Mouse (Mus musculus) adrenal gland, adult 8-10 months (tissue): ENCODE results near the gene Rbfox2. TPM values are rescaled to one million over a fixed set of nuclear protein-coding genes. Genes with fewer than 3 reads are reported as not detected.
"Not testable (repeated sequence)": the region's sequence is repeated elsewhere in the genome, so short reads cannot be mapped to it uniquely, and the experiment has no call there.

Experiments used
- DNase-seq: peaks from one replicate; pipeline ENCODE4 v3.0.0; 2022
- total RNA-seq, 4 experiments: library from RNA; stranded (reverse); gene quantifications; 2 replicates each; pipeline ENCODE4 v1.2.4; 2022

Gene Rbfox2
- 10 to 100 TPM; 55.5 to 86.2 (median 70.7) TPM for total RNA-seq

GRCm38 (mm10) chr15:77306547-77307261, at the start of gene Rbfox2:
Rbfox2 (minus strand) TSS chr15:77307004.
- peak; percentile 95 for DNase-seq

GRCm38 (mm10) chr15:77356248-77356810, 49.5 kb upstream of the Rbfox2 start:
- no peak for DNase-seq

GRCm38 (mm10) chr15:77354848-77355551, 48.2 kb upstream of the Rbfox2 start:
- no peak for DNase-seq

GRCm38 (mm10) chr15:77354496-77354847, 47.7 kb upstream of the Rbfox2 start:
- no peak for DNase-seq

- DNase-seq = no peak
These were observed 47.0 kb upstream of the Rbfox2 start for GRCm38 (mm10) chr15:77353764-77354163.

GRCm38 (mm10) chr15:77352863-77353262, 46.1 kb upstream of the Rbfox2 start:
- no peak for DNase-seq

GRCm38 (mm10) chr15:77350117-77350516, 43.3 kb upstream of the Rbfox2 start:
- no peak for DNase-seq

- no peak for DNase-seq
These were observed 41.3 kb upstream of the Rbfox2 start for GRCm38 (mm10) chr15:77348146-77348545.

GRCm38 (mm10) chr15:77344127-77345125, 37.6 kb upstream of the Rbfox2 start:
- no peak for DNase-seq

- peak; percentile 72 for DNase-seq
These were observed 36.8 kb upstream of the Rbfox2 start for GRCm38 (mm10) chr15:77343527-77344091.

- no peak for DNase-seq
These were observed 36.2 kb upstream of the Rbfox2 start for GRCm38 (mm10) chr15:77342962-77343526.

- DNase-seq = no peak
These were observed 35.2 kb upstream of the Rbfox2 start for GRCm38 (mm10) chr15:77342005-77342404.

GRCm38 (mm10) chr15:77340581-77340980, 33.8 kb upstream of the Rbfox2 start:
- no peak for DNase-seq

GRCm38 (mm10) chr15:77338924-77339429, 32.2 kb upstream of the Rbfox2 start:
- no peak for DNase-seq

- no peak for DNase-seq
These were observed 31.6 kb upstream of the Rbfox2 start for GRCm38 (mm10) chr15:77338451-77338850.

GRCm38 (mm10) chr15:77337926-77338325, 31.1 kb upstream of the Rbfox2 start:
- DNase-seq = no peak

- no peak for DNase-seq
These were observed 30.2 kb upstream of the Rbfox2 start for GRCm38 (mm10) chr15:77336968-77337341.

- DNase-seq = peak; percentile 83
These were observed 29.6 kb upstream of the Rbfox2 start for GRCm38 (mm10) chr15:77336287-77336967.

GRCm38 (mm10) chr15:77335185-77335584, 28.4 kb upstream of the Rbfox2 start:
- not testable (repeated sequence) for DNase-seq

- peak; percentile 27 for DNase-seq
These were observed 25.6 kb upstream of the Rbfox2 start for GRCm38 (mm10) chr15:77332272-77332991.
